Mouse (Mus musculus): ENCODE results near the gene Rtn4rl1. TPM values are rescaled to one million over a fixed set of nuclear protein-coding genes. Genes with fewer than 3 reads are reported as not detected.

Rtn4rl1 gene
- polyA plus RNA-seq, 1 experiment: 11.1 TPM

DNA sequence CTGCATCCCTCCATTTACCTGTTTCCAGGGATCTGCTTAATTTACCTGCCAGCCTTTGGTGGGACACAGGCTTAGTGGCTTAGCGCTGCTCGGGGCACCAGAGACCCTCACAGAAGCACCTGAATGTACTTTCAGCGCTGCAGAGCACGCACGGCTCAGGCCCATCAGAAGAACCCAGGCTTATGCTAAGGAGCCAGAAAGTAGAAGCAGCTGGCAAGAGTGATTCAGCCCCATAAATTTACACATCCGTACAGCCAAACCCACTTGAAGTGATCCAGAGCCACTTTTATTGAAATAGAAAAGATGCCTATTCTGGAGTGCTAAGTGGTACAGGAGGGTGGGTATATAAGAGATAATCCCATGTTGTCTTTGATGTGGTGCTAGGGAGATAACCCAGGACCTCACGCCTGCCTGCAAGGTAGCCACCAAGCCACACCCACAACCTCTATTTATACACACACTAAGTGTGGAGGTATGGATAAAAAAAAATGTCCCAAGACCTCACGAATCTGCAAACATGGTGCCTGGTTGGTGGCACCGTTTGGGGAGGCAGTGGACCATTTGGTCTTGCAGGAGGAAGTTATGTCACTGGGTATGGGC, 102.9 kb downstream of the Rtn4rl1 start:
- no peak for DNase-seq (ENCODE audit: low read depth in 1 of 2, low spot score in 2 of 2)
- WGBS: 78% methylated on average over 9 of the region's 9 CpGs
- peaks cover 2% of the 10 kb centered on the region; the same call in 1 of the 2 replicates for H3K4me1 ChIP-seq (ENCODE audit: control insufficient read depth, insufficient read depth, insufficient read length)
- no peak overlapping the region for H3K27ac ChIP-seq (ENCODE audit: insufficient read depth, low read length)
- H3K27me3 ChIP-seq (ENCODE audit: control insufficient read depth, insufficient read depth, low read length): no peaks in the 10 kb centered on the region
- no peak overlapping the region for H3K4me3 ChIP-seq (ENCODE audit: extremely low read depth, insufficient read depth, insufficient read length)
- H3K36me3 ChIP-seq (ENCODE audit: control insufficient read depth, insufficient read depth, low read length): peaks cover 10% of the 10 kb centered on the region
- TF ChIP-seq POLR2A (IDR thresholded peaks at IDR 0.05; ENCODE audit: low read depth, low read length) (no peak), CTCF (IDR thresholded peaks at IDR 0.05; ENCODE audit: extremely low read depth, insufficient read depth, insufficient read length, insufficient replicate concordance) (no peak)

DNA sequence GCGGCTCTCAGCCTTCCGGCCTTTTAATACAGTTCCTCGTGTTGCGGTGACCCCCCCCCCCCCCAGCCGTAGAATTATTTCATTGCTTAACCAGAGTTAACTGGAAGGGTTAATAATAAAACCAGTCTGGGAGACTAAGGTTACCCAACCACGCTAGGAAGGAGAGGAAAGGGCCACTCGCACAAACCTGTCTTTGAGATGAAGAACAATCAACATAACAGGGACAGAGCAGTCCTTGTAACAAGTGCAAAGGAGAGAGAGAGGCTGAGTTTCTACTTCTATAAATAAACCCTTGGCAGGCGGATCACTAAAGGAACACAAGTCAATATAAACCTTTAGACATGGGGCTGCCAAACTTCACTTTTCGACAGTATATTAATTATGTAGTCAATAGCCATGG, 104.0 kb downstream of the Rtn4rl1 start:
- Histone ChIP-seq H3K27ac (ENCODE audit: insufficient read depth, low read length) (no peak overlapping the region), H3K36me3 (ENCODE audit: control insufficient read depth, insufficient read depth, low read length) (peaks cover 15% of the 10 kb centered on the region), H3K4me3 (ENCODE audit: extremely low read depth, insufficient read depth, insufficient read length) (no peak overlapping the region), H3K27me3 (ENCODE audit: control insufficient read depth, insufficient read depth, low read length) (no peaks in the 10 kb centered on the region), H3K4me1 (ENCODE audit: control insufficient read depth, insufficient read depth, insufficient read length) (peaks cover 2% of the 10 kb centered on the region; the same call in 1 of the 2 replicates)
- no peak for DNase-seq (ENCODE audit: low read depth in 1 of 2, low spot score in 2 of 2)
- 78% methylated on average over 9 of the region's 9 CpGs for WGBS
- no peak for TF ChIP-seq CTCF (IDR thresholded peaks at IDR 0.05; ENCODE audit: extremely low read depth, insufficient read depth, insufficient read length, insufficient replicate concordance)
- no peak for TF ChIP-seq POLR2A (IDR thresholded peaks at IDR 0.05; ENCODE audit: low read depth, low read length)

DNA sequence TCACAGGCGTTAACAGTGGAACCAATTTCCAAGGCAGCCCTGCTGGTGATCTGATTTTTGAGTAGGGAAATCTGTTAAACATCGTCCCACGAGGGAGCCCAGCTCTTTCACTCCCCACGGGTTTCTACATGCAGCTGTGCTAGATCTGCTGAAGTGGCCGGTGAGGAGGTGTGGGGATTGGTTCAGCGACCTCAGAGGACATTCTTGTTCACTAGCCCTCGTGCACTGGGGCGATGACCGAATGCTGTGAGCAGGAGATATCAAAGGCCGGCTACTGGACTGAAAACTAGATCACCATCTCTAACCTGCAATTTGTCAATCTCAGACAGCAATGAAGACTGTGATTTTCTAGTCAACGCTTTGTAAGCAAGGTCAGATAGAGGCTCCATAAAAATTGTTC, 104.9 kb downstream of the Rtn4rl1 start:
- Histone ChIP-seq H3K36me3 (ENCODE audit: control insufficient read depth, insufficient read depth, low read length) (peaks cover 15% of the 10 kb centered on the region), H3K4me1 (ENCODE audit: control insufficient read depth, insufficient read depth, insufficient read length) (peaks cover 2% of the 10 kb centered on the region; the same call in 1 of the 2 replicates), H3K27me3 (ENCODE audit: control insufficient read depth, insufficient read depth, low read length) (no peaks in the 10 kb centered on the region), H3K27ac (ENCODE audit: insufficient read depth, low read length) (no peak overlapping the region), H3K4me3 (ENCODE audit: extremely low read depth, insufficient read depth, insufficient read length) (no peak overlapping the region)
- WGBS: 64% methylated on average over 11 of the region's 11 CpGs
- no peak for TF ChIP-seq CTCF (IDR thresholded peaks at IDR 0.05; ENCODE audit: extremely low read depth, insufficient read depth, insufficient read length, insufficient replicate concordance)
- DNase-seq (ENCODE audit: low read depth in 1 of 2, low spot score in 2 of 2): no peak

DNA sequence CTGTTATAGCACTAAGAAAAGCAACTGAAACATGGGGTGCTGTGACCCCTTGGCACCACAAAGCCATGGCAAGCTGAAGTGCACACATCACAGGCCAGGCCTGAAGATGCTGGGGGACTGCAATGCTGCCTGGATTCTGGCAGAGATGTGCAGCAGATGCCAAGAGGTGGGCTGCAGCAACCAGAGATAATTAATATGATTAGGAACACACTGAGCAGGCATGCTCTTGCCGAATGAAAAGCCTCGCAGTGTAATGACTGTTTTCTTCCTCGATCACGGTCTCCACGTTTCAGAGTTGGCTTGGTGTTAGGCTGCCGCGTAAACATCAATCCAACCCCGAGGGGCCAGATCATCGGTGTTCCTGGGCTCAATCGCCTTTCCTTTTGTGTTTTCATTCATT, 106.2 kb downstream of the Rtn4rl1 start:
- WGBS: 92% methylated on average over 10 of the region's 10 CpGs

DNA sequence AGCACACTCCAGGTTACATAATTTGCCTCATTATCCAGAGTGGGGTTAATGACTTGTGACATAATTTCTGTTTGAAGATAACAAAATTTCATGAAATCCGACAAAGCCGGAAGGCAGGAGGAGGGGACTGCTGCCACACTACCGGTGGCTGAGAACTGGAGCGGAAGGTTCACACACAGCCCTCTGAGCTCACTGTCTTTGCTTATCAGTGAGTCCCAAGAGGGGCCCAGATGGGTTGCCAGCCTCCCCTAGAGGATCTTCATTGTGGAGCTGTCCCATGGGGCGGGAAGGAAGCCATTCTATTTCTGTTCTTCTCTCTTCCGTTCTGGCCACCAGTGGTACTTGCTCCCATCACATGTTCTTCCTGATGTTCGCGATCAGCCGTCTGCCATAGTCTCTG, 107.4 kb downstream of the Rtn4rl1 start:
- H3K4me3 ChIP-seq (ENCODE audit: extremely low read depth, insufficient read depth, insufficient read length): no peak overlapping the region
- no peaks in the 10 kb centered on the region for H3K27me3 ChIP-seq (ENCODE audit: control insufficient read depth, insufficient read depth, low read length)
- peaks cover 2% of the 10 kb centered on the region; the same call in 1 of the 2 replicates for H3K4me1 ChIP-seq (ENCODE audit: control insufficient read depth, insufficient read depth, insufficient read length)
- TF ChIP-seq CTCF (IDR thresholded peaks at IDR 0.05; ENCODE audit: extremely low read depth, insufficient read depth, insufficient read length, insufficient replicate concordance) (no peak), POLR2A (IDR thresholded peaks at IDR 0.05; ENCODE audit: low read depth, low read length) (no peak)
- peak overlapping the region; percentile 31; the same call in 1 of the 2 replicates for H3K27ac ChIP-seq (ENCODE audit: insufficient read depth, low read length)
- DNase-seq (ENCODE audit: low read depth in 1 of 2, low spot score in 2 of 2): no peak
- peaks cover 28% of the 10 kb centered on the region for H3K36me3 ChIP-seq (ENCODE audit: control insufficient read depth, insufficient read depth, low read length)
- 55% methylated on average over 9 of the region's 9 CpGs for WGBS

More for the DNA sequence above, 106.2 kb downstream of the Rtn4rl1 start:
- H3K4me3 ChIP-seq (ENCODE audit: extremely low read depth, insufficient read depth, insufficient read length): no peak overlapping the region
- H3K27me3 ChIP-seq (ENCODE audit: control insufficient read depth, insufficient read depth, low read length): no peaks in the 10 kb centered on the region
- TF ChIP-seq CTCF (IDR thresholded peaks at IDR 0.05; ENCODE audit: extremely low read depth, insufficient read depth, insufficient read length, insufficient replicate concordance) (no peak), POLR2A (IDR thresholded peaks at IDR 0.05; ENCODE audit: low read depth, low read length) (no peak)
- no peak overlapping the region for H3K27ac ChIP-seq (ENCODE audit: insufficient read depth, low read length)
- DNase-seq (ENCODE audit: low read depth in 1 of 2, low spot score in 2 of 2): no peak
- peaks cover 19% of the 10 kb centered on the region for H3K36me3 ChIP-seq (ENCODE audit: control insufficient read depth, insufficient read depth, low read length)
- peaks cover 2% of the 10 kb centered on the region; the same call in 1 of the 2 replicates for H3K4me1 ChIP-seq (ENCODE audit: control insufficient read depth, insufficient read depth, insufficient read length)

DNA sequence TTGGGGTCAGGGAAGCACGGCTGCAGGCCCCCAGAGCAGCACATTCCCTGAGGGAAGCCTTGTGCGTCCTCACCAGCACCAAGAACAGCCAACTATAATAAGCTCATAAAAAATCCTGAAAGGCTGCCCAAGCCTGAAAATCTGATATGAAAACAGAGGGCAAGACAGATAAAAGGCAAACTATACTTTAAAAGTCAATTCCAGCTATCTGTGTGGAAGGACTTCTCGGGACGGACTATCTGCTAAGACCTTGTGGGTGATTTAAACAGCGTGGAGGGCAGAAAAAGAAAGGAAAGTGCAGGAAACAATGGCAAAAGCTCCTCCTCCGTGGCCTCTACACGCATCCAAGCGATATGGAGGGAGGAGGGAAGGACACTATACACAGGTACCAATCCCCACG, 111.2 kb downstream of the Rtn4rl1 start:
- no peak overlapping the region for H3K4me3 ChIP-seq (ENCODE audit: extremely low read depth, insufficient read depth, insufficient read length)
- WGBS: 84% methylated on average over 9 of the region's 9 CpGs

DNA sequence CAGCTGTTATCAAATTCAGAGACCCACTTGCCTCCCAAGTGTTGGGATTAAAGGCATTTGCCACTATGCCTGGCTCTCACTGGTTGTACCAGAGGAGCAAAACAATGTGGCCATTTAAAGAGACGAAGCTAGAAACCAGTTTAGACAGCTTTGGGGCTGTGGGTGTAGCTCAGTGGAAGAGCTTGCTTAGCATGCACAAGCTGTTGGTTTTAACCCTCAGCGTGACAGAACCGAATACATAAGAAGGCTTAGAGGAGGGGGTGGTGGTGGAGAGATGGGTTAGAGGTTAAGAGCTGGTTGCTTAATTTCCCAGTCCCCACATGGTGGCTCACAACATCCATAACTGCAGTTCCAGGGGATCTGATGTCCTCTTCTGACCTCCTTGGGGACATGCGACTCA, 115.1 kb downstream of the Rtn4rl1 start:
- H3K4me3 ChIP-seq (ENCODE audit: extremely low read depth, insufficient read depth, insufficient read length): no peak overlapping the region
- no peaks in the 10 kb centered on the region for H3K27me3 ChIP-seq (ENCODE audit: control insufficient read depth, insufficient read depth, low read length)
- 94% methylated on average over 4 of the region's 4 CpGs for WGBS
- TF ChIP-seq POLR2A (IDR thresholded peaks at IDR 0.05; ENCODE audit: low read depth, low read length) (no peak), CTCF (IDR thresholded peaks at IDR 0.05; ENCODE audit: extremely low read depth, insufficient read depth, insufficient read length, insufficient replicate concordance) (no peak)
- peaks cover 76% of the 10 kb centered on the region for H3K36me3 ChIP-seq (ENCODE audit: control insufficient read depth, insufficient read depth, low read length)
- no peak for DNase-seq (ENCODE audit: low read depth in 1 of 2, low spot score in 2 of 2)
- no peak overlapping the region for H3K27ac ChIP-seq (ENCODE audit: insufficient read depth, low read length)
- H3K4me1 ChIP-seq (ENCODE audit: control insufficient read depth, insufficient read depth, insufficient read length): no peaks in the 10 kb centered on the region

More for the DNA sequence above, 111.2 kb downstream of the Rtn4rl1 start:
- no peaks in the 10 kb centered on the region for H3K27me3 ChIP-seq (ENCODE audit: control insufficient read depth, insufficient read depth, low read length)
- no peak for DNase-seq (ENCODE audit: low read depth in 1 of 2, low spot score in 2 of 2)
- H3K36me3 ChIP-seq (ENCODE audit: control insufficient read depth, insufficient read depth, low read length): peaks cover 56% of the 10 kb centered on the region
- no peak overlapping the region for H3K27ac ChIP-seq (ENCODE audit: insufficient read depth, low read length)
- TF ChIP-seq CTCF (IDR thresholded peaks at IDR 0.05; ENCODE audit: extremely low read depth, insufficient read depth, insufficient read length, insufficient replicate concordance): no peak
- TF ChIP-seq POLR2A (IDR thresholded peaks at IDR 0.05; ENCODE audit: low read depth, low read length): no peak
- peaks cover 2% of the 10 kb centered on the region; the same call in 1 of the 2 replicates for H3K4me1 ChIP-seq (ENCODE audit: control insufficient read depth, insufficient read depth, insufficient read length)
